Mouse (Mus musculus): ENCODE results near the gene Polr3g.
"Not testable (repeated sequence)": the region's sequence is repeated elsewhere in the genome, so short reads cannot be mapped to it uniquely, and the experiment has no call there.

The Polr3g gene

GRCm38 (mm10) chr13:81689587-81689986, 21.2 kb downstream of the Polr3g start:
- no peak for DNase-seq (ENCODE audit: low read depth, low spot score)

- DNase-seq (ENCODE audit: low read depth, low spot score) = peak; percentile 63
Measured at GRCm38 (mm10) chr13:81684884-81685283, 25.9 kb downstream of the Polr3g start.

GRCm38 (mm10) chr13:81684258-81684657, 26.6 kb downstream of the Polr3g start:
- DNase-seq (ENCODE audit: low read depth, low spot score) = peak; percentile 68

- DNase-seq (ENCODE audit: low read depth, low spot score) = no peak
Measured at GRCm38 (mm10) chr13:81683107-81683506, 27.7 kb downstream of the Polr3g start.

- no peak for DNase-seq (ENCODE audit: low read depth, low spot score)
Measured at GRCm38 (mm10) chr13:81675333-81675732, 35.5 kb downstream of the Polr3g start.

- peak; percentile 29 for DNase-seq (ENCODE audit: low read depth, low spot score)
Measured at GRCm38 (mm10) chr13:81667713-81668112, 43.1 kb downstream of the Polr3g start.

GRCm38 (mm10) chr13:81664331-81664698, 46.5 kb downstream of the Polr3g start:
- peak; percentile 86 for DNase-seq (ENCODE audit: low read depth, low spot score)

GRCm38 (mm10) chr13:81663566-81664330, 47.1 kb downstream of the Polr3g start:
- peak; percentile 44 for DNase-seq (ENCODE audit: low read depth, low spot score)

- DNase-seq (ENCODE audit: low read depth, low spot score) = no peak
Measured at GRCm38 (mm10) chr13:81658053-81658752, 52.6 kb downstream of the Polr3g start.

GRCm38 (mm10) chr13:81657351-81658052, 53.3 kb downstream of the Polr3g start, which contains the start of gene Lysmd3:
Gene Lysmd3, plus strand, starts transcription at chr13:81657663.
- DNase-seq (ENCODE audit: low read depth, low spot score) = peak; percentile 97

GRCm38 (mm10) chr13:81657008-81657350, 53.8 kb downstream of the Polr3g start:
- DNase-seq (ENCODE audit: low read depth, low spot score) = no peak

GRCm38 (mm10) chr13:81656091-81656850, 54.5 kb downstream of the Polr3g start:
- no peak for DNase-seq (ENCODE audit: low read depth, low spot score)

GRCm38 (mm10) chr13:81650382-81650781, 60.4 kb downstream of the Polr3g start:
- DNase-seq (ENCODE audit: low read depth, low spot score) = not testable (repeated sequence)

GRCm38 (mm10) chr13:81646348-81646747, 64.5 kb downstream of the Polr3g start:
- no peak for DNase-seq (ENCODE audit: low read depth, low spot score)

- no peak for DNase-seq (ENCODE audit: low read depth, low spot score)
Measured at GRCm38 (mm10) chr13:81644047-81644565, 66.7 kb downstream of the Polr3g start.

GRCm38 (mm10) chr13:81642491-81643149, 68.2 kb downstream of the Polr3g start:
- DNase-seq (ENCODE audit: low read depth, low spot score) = no peak

- peak; percentile 71 for DNase-seq (ENCODE audit: low read depth, low spot score)
Measured at GRCm38 (mm10) chr13:81641289-81642045, 69.3 kb downstream of the Polr3g start.

GRCm38 (mm10) chr13:81640881-81641280, 69.9 kb downstream of the Polr3g start:
- no peak for DNase-seq (ENCODE audit: low read depth, low spot score)

GRCm38 (mm10) chr13:81639624-81640023, 71.2 kb downstream of the Polr3g start:
- DNase-seq (ENCODE audit: low read depth, low spot score) = no peak

Measured in brain, adult 2 months (tissue).